Mouse (Mus musculus) ES-Bruce4 (cell line): Measurements from ENCODE around the gene Tmem104.

ENCODE experiments used
- CTCF ChIP-seq: IDR thresholded peaks from one replicate; pipeline ENCODE4 v1.8.1; 2011; ENCODE audit warnings: low read depth, low read length
- EP300 ChIP-seq: IDR thresholded peaks from 2 replicates; pipeline ENCODE4 v1.6.1; 2011; ENCODE audit warnings: low read depth, low read length; ENCODE audit not compliant: insufficient read depth
- POLR2A ChIP-seq: IDR thresholded peaks from one replicate; pipeline ENCODE4 v1.8.1; 2011; ENCODE audit warnings: low read length; ENCODE audit not compliant: insufficient read depth

GRCm38 (mm10) chr11:115272894-115273498 is 85.7 kb downstream of the Tmem104 start:
- no peak for TF ChIP-seq CTCF
- TF ChIP-seq POLR2A = no peak
- TF ChIP-seq EP300 = no peak
